Mouse (Mus musculus) lung, embryonic 16.5 days (tissue): Measurements from ENCODE around the gene Tram1l1. TPM values are rescaled to one million over a fixed set of nuclear protein-coding genes. Genes with fewer than 3 reads are reported as not detected.

Experiments used
- ATAC-seq: fragments of 200-750 bp; cut with Nextera tagmentation; 2 replicates; pipeline ENCODE4 v1.8.0; 2017; ENCODE audit warnings: low read depth, mild to moderate bottlenecking, moderate library complexity
- H3K27ac ChIP-seq: fragments of 300-500 bp; sonication (generic); 2 replicates; pipeline ENCODE4 v1.5.1; 2014; ENCODE audit warnings: mild to moderate bottlenecking, control low read depth, low read length
- H3K27me3 ChIP-seq: fragments of 300-500 bp; sonication (generic); 2 replicates; pipeline ENCODE4 v1.6.1; 2014; ENCODE audit warnings: low read depth, low read length, mixed read lengths; ENCODE audit not compliant: control insufficient read depth, insufficient read depth
- H3K36me3 ChIP-seq: fragments of 300-500 bp; sonication (generic); 2 replicates; pipeline ENCODE4 v1.6.1; 2014; ENCODE audit warnings: low read length; ENCODE audit not compliant: control insufficient read depth, insufficient read depth
- H3K4me1 ChIP-seq: fragments of 300-500 bp; sonication (generic); replicated peaks from 2 replicates; pipeline ENCODE4 v1.6.1; 2014; ENCODE audit warnings: low read length, mixed read lengths; ENCODE audit not compliant: control insufficient read depth, insufficient read depth
- H3K4me2 ChIP-seq: fragments of 300-500 bp; sonication (generic); 2 replicates; pipeline ENCODE4 v1.6.1; 2014; ENCODE audit warnings: low read depth, low read length, control low read depth
- H3K4me3 ChIP-seq: fragments of 300-500 bp; sonication (generic); 2 replicates; pipeline ENCODE4 v1.5.1; 2014; ENCODE audit warnings: mild to moderate bottlenecking, low read length, control low read depth
- H3K9ac ChIP-seq: fragments of 300-500 bp; sonication (generic); 2 replicates; pipeline ENCODE4 v1.6.1; 2014; ENCODE audit warnings: low read length, control low read depth
- H3K9me3 ChIP-seq: fragments of 300-500 bp; sonication (generic); 2 replicates; pipeline ENCODE4 v1.6.1; 2016; ENCODE audit warnings: low read length; ENCODE audit not compliant: control insufficient read depth
- WGBS: fragments of 180-500 bp; shearing (Covaris S2); extraction: QIAGEN DNeasy Blood & Tissue Kit; methylation state at CpG from one replicate; pipeline ENCODE4 v1.1.7; 2014; 5-methylcytosine and 5-hydroxymethylcytosine counted together
- polyA plus RNA-seq: library from polyadenylated mRNA; unstranded; fragments of >200 nt; fragmentation: Nextera tagmentation; extraction: Ambion mirVana; gene quantifications from 2 replicates; pipeline ENCODE4 v1.2.1, GENCODE M21; 2015

The Tram1l1 gene
- polyA plus RNA-seq, 1 experiment from 2014 or later, result 4.2 TPM

GRCm38 (mm10) chr3:124357533-124357932 is 36.9 kb downstream of the Tram1l1 start:
- no peak overlapping the region for H3K9ac ChIP-seq
- H3K4me1 ChIP-seq, result no peaks in the 10 kb centered on the region
- H3K9me3 ChIP-seq, result no peaks in the 10 kb centered on the region
- H3K4me2 ChIP-seq, result no peak overlapping the region
- H3K36me3 ChIP-seq, result no peaks in the 10 kb centered on the region
- WGBS, result 75% methylated on average over 3 of the region's 3 CpGs
- ATAC-seq, result no peak
- H3K27ac ChIP-seq, result no peak overlapping the region
- H3K27me3 ChIP-seq, result no peaks in the 10 kb centered on the region
- H3K4me3 ChIP-seq, result no peak overlapping the region

DNA sequence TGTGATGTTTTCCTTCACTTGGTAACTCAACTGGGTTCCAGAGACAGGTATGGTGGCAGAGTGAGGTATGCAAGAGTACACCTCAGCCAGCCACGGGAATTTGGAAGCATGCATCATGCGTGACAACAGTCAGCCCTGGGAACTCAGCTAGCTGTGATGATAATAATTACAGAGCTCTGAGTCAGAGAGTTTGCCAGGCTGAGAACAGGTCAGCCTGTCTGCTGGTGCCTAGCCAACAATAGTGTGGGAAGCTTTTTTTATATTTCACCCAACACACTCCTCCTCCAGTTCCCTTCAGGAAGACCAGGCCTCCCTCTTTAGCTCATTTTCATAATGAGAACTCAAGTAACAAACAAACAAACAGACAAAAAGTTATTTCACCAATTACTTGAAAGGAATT is 51.4 kb downstream of the Tram1l1 start:
- Histone ChIP-seq H3K4me1 (no peaks in the 10 kb centered on the region), H3K9ac (no peak overlapping the region), H3K36me3 (no peaks in the 10 kb centered on the region), H3K4me2 (no peak overlapping the region), H3K9me3 (no peaks in the 10 kb centered on the region), H3K27me3 (no peaks in the 10 kb centered on the region), H3K4me3 (no peak overlapping the region), H3K27ac (no peak overlapping the region)
- no peak for ATAC-seq
- 73% methylated on average over 2 of the region's 2 CpGs for WGBS

Other genes with a start within 250 kb of the Tram1l1 start
- gene 1700006A11Rik, start 105.2 kb downstream of the Tram1l1 start, polyA plus RNA-seq, result not detected in 2 replicates